Mouse (Mus musculus) limb, embryonic 14.5 days (tissue): ENCODE data around the gene Dlec1. TPM values are rescaled to one million over a fixed set of nuclear protein-coding genes. Genes with fewer than 3 reads are reported as not detected.

Experiments
- ATAC-seq: fragments of 200-750 bp; cut with Nextera tagmentation; 2 replicates; pipeline ENCODE4 v1.8.0; 2017; ENCODE audit warnings: low read depth, moderate number of reproducible peaks, moderate TSS enrichment; ENCODE audit not compliant: low FRiP score
- DNase-seq: peaks from one replicate; pipeline ENCODE4 v3.0.0-alpha.2; 2015; ENCODE audit warnings: low spot score
- H3K27ac ChIP-seq: fragments of 300-500 bp; sonication (generic); replicated peaks from 2 replicates; pipeline ENCODE4 v1.5.1; 2014; ENCODE audit warnings: low read depth, mild to moderate bottlenecking, low read length, moderate library complexity, mixed read lengths
- H3K27me3 ChIP-seq: fragments of 300-500 bp; sonication (generic); 2 replicates; pipeline ENCODE4 v1.6.1; 2014; ENCODE audit warnings: low read length, mixed read lengths; ENCODE audit not compliant: control insufficient read depth, insufficient read depth
- H3K36me3 ChIP-seq: fragments of 300-500 bp; sonication (generic); 2 replicates; pipeline ENCODE4 v1.6.1; 2014; ENCODE audit warnings: mild to moderate bottlenecking, low read length, moderate library complexity, mixed read lengths; ENCODE audit not compliant: control insufficient read depth, insufficient read depth
- H3K4me1 ChIP-seq: fragments of 300-500 bp; sonication (generic); 2 replicates; pipeline ENCODE4 v1.6.1; 2014; ENCODE audit warnings: antibody characterized with exemption, low read length, mixed read lengths; ENCODE audit not compliant: control insufficient read depth, insufficient read depth
- H3K4me2 ChIP-seq: fragments of 300-500 bp; sonication (generic); replicated peaks from 2 replicates; pipeline ENCODE4 v1.6.1; 2014; ENCODE audit warnings: low read depth, mild to moderate bottlenecking, low read length, moderate library complexity; ENCODE audit not compliant: severe bottlenecking
- H3K4me3 ChIP-seq: fragments of 300-500 bp; sonication (generic); replicated peaks from 2 replicates; pipeline ENCODE4 v1.5.1; 2014; ENCODE audit warnings: low read length
- H3K9ac ChIP-seq: fragments of 300-500 bp; sonication (generic); 2 replicates; pipeline ENCODE4 v1.6.1; 2014; ENCODE audit warnings: mild to moderate bottlenecking, low read depth, low read length, moderate library complexity; ENCODE audit not compliant: severe bottlenecking
- H3K9me3 ChIP-seq: fragments of 300-500 bp; sonication (generic); 2 replicates; pipeline ENCODE4 v1.6.1; 2016; ENCODE audit warnings: low read length; ENCODE audit not compliant: control insufficient read depth
- POLR2A ChIP-seq: fragments of 200-500 bp; IDR thresholded peaks from 2 replicates; pipeline ENCODE4 v1.8.0; 2012; ENCODE audit warnings: inconsistent platforms, mild to moderate bottlenecking, moderate library complexity, borderline replicate concordance; ENCODE audit not compliant: insufficient read depth, insufficient read length; ENCODE audit errors: extremely low read depth
- WGBS: fragments of 180-500 bp; shearing (Covaris S2); extraction: QIAGEN DNeasy Blood & Tissue Kit; methylation state at CpG from one replicate; pipeline ENCODE4 v1.1.7; 2014; 5-methylcytosine and 5-hydroxymethylcytosine counted together
- polyA plus RNA-seq, 2 experiments: library from polyadenylated mRNA; depleted of rRNA in 1 of 2; stranded (reverse) in 1 of 2; unstranded in 1 of 2; fragments of >200 nt; fragmentation: Nextera tagmentation in 1 of 2; extraction: Ambion mirVana in 1 of 2; gene quantifications; 2 replicates each; pipeline versions ENCODE4 v1.2.1 to v1.2.3; 2012 to 2014

Gene Dlec1
- polyA plus RNA-seq, 2 experiments = 0.81 to 1.5 TPM

DNA sequence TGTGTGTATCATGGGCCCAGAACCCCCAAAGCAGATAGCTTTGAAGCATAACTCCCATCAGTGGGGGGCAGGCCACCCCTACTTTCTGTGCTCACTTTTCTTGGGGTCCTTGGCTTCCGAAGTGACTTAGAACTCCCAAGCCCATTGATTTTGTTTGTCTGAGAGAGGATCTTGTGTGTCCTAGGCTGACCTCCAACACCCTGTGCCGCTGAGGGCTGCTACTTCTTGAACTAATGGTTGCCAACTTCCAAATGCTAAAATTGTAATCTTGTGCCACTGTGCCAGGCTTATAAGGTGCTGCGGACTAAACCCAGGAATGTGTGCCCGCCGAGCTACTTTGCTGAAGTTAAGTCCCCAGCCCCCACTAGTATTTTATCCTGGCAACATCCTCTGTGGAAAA, 11.8 kb upstream of the Dlec1 start:
- H3K27ac ChIP-seq = no peak overlapping the region
- H3K4me1 ChIP-seq = peaks cover 33% of the 10 kb centered on the region
- 92% methylated on average over 5 of the region's 5 CpGs for WGBS
- no peak overlapping the region for H3K4me2 ChIP-seq
- no peak overlapping the region for H3K4me3 ChIP-seq
- H3K27me3 ChIP-seq = no peaks in the 10 kb centered on the region
- no peak for ATAC-seq
- no peak overlapping the region for H3K9ac ChIP-seq
- TF ChIP-seq POLR2A = no peak
- DNase-seq = no peak
- H3K9me3 ChIP-seq = no peaks in the 10 kb centered on the region
- H3K36me3 ChIP-seq = no peaks in the 10 kb centered on the region

DNA sequence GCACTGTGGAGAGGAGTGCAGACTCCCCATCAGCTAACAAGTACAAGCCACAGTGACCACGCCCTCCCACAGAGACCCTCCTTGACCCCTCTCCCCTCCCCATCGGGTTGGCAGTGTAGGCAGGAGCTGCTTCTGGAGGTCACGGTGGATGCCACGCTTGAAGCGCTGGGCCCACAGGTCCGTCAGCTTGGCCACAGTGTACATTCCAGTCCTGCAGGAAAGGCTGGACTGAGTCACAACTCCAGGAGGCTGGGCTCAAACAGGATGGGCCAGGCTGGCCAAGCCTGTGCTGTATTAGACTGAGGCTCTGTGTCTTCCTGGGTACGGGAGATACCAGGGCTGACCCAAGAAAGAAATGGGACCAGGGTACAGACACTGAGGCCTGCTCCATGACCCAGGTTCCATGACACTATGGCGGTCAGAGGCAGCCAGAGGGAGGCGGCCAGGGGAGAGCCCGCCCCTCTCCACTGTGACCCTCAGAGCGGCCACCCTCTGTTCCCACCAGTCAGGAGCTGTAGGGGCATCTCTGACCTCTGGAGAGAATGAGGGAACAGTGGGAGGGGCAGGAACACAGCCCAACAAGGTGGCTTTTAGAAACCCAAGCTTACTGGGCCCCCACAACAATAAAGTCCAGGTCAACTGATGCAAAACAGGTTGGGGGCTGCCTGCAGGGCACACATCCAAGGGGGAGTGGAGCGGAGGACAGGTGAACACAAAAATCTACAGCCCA, 10.5 kb upstream of the Dlec1 start:
- no peak for TF ChIP-seq POLR2A
- Histone ChIP-seq H3K4me1 (peaks cover 38% of the 10 kb centered on the region), H3K9ac (peak overlapping the region; percentile 55; the same call in 1 of the 2 replicates), H3K9me3 (no peaks in the 10 kb centered on the region), H3K36me3 (no peaks in the 10 kb centered on the region), H3K4me2 (peak overlapping the region; percentile 67), H3K4me3 (peak overlapping the region; percentile 45), H3K27me3 (no peaks in the 10 kb centered on the region), H3K27ac (no peak overlapping the region)
- WGBS = 78% methylated on average over 11 of the region's 12 CpGs
- no peak for DNase-seq
- ATAC-seq = no peak

DNA sequence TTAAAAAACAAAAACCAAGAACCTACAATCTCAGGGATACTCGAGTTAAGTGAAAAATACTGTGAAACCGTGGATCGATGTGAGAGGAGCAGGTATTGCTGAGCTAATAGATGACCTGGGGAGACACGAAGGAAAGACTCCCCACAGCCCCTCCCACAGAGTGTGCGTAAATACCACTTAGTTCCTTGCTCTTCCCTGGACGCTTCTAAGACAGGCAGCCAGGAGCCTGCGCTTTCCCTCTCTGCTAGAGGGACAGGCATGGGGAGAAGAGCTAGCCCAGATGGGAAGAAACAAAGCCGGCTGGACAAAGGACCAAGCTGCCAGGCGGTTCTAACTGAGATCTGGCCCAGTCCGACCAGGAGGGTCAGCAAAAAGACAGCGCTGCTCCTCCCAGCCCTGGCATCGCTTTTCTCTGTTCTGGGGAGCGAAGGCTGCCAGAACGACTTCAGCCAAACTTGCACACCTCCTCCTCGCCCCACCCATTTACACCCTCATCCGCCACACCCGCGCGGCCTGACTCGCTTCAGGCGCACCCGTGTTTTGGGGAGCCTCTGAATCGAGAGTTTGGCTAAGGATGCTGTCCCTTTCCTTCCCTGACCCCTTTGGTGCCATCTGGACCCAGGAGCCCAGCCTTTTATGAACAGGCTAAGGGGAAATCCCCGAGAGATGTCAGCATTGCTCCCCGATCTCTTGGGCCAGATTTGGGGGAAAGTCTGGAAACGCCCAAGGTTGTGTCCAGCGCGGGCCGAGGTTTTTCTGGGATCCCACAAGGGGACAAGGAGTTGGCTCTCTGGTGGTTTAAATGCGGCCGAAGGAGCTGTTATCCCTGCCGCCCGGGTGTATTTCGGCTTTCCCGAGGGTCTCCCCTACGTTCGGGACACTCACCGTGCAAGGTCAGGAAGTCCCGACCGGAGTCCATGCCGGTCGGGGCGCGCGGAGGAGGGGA, 9.5 kb upstream of the Dlec1 start:
- DNase-seq (no peak), ATAC-seq (no peak)
- H3K36me3 ChIP-seq = no peaks in the 10 kb centered on the region
- TF ChIP-seq POLR2A = no peak
- H3K9me3 ChIP-seq = no peaks in the 10 kb centered on the region
- peaks cover 36% of the 10 kb centered on the region for H3K4me1 ChIP-seq
- H3K4me3 ChIP-seq = peak overlapping the region; percentile 45
- peak overlapping the region; percentile 67 for H3K4me2 ChIP-seq
- 4% methylated on average over 43 of the region's 45 CpGs for WGBS
- H3K27ac ChIP-seq = no peak overlapping the region; the same call in 1 of the 2 replicates
- no peaks in the 10 kb centered on the region for H3K27me3 ChIP-seq
- peak overlapping the region; percentile 55 for H3K9ac ChIP-seq

DNA sequence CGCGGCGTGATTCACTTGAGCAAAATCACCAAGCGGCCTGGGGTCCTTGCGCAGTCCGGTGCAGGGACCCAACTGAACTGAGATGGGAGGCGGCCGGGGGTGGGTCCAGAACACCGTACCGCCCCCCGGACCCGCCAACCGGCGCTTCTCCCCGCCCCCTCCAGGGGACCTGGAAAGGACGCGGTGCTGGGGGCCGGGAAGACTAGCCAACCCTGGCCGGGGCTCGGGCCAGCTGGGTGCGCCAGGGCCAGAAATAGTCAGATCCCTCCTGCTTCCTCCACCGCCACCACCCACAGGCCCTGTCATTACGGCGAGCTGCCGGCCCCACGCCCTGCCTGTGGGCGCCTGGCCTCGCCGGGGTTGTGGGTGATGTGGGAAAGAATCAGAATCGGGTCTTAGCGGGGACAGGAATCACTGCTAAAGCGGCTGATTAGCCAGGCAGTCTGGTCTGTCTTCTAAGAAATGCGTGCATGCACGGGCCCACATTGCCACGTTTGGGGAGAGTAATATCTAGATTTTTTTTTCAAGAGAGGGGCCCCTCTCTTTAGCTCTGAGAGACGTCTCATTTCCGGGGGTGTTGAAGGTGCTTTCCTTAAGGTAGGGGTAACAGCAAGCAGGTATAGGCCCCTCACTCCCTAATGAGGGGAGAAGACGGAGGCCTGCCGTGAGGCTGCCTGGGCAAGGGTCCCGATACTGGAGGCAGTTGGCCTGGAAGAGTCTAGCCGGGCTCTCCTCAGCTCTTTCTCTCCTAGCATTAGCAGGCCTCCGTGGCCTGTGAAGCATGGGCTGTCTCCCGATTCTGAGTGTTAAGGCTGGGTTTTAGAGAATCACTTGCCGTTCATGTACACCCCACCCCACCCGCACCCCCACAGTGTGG, 8.6 kb upstream of the Dlec1 start, which contains the start of gene Plcd1:
TSS of gene Plcd1 (minus strand) at position 84 of the 877 bp plus-strand sequence.
- DNase-seq (peak; percentile 86), ATAC-seq (peak; percentile 87)
- Histone ChIP-seq H3K27me3 (no peaks in the 10 kb centered on the region), H3K27ac (peak within 1 kb of the TSS; percentile 58), H3K36me3 (no peaks in the 10 kb centered on the region), H3K4me2 (peak within 1 kb of the TSS; percentile 67), H3K9ac (peak within 1 kb of the TSS; percentile 55), H3K4me3 (peak within 1 kb of the TSS; percentile 45), H3K9me3 (no peaks in the 10 kb centered on the region), H3K4me1 (peaks cover 27% of the 10 kb centered on the region)
- WGBS = 15% methylated on average over 29 of the region's 45 CpGs
- TF ChIP-seq POLR2A = peak; percentile 76; the same call in 1 of the 2 replicates
